Comparison of ENCODE assay signal across 10 mouse cellular contexts in the genomic region with DNA sequence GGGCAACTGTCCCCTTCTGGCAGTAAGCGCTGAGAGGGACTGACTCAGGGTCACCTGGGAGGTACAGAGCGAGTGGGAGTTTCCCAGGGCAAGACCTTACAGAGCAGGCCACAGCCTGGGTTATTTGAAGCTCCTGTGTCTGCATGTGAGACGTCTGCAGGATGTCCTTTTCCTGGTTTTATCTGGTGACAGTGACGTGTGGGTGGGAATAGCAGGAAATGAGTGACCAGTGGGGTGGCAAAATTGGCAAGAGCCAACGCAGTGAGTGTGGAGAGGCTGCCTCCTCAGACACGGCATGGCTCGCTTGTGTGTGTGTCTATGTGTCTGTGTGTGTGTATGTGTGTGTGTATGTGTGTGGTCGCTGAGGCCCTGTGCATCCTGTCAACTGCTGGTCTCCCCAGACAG.
DNase-seq lines count a peak whose midpoint lies in the region; ATAC-seq and TF ChIP-seq lines count a peak whose summit lies in the region.
"Had no signal": no experiment of that assay in that cellular context is flagged by ENCODE, and none has a peak within 500 bp of the region (broad histone marks: within the 10 kb centered on the region; RNA-seq: fewer than 3 reads in every experiment).

No protein-coding gene starts in this region.

- 87% methylated on average over 8 of the region's 8 CpGs for whole genome bisulfite sequencing in midbrain, embryonic 10.5 days
- WGBS in midbrain, postnatal 0 days: 90% methylated on average over 8 of the region's 8 CpGs
- WGBS in stomach, embryonic 14.5 days: 72% methylated on average over 8 of the region's 8 CpGs

- H3K4me1 ChIP-seq in midbrain, embryonic 10.5 days: peaks cover 11% of the 10 kb centered on the region
- no peaks in the 10 kb centered on the region for H3K4me1 ChIP-seq in midbrain, postnatal 0 days (ENCODE audit: insufficient read depth, low read length)
- no peaks in the 10 kb centered on the region for H3K4me1 ChIP-seq in stomach, embryonic 14.5 days (ENCODE audit: control insufficient read depth, insufficient read depth, low read length)

- peaks cover 20% of the 10 kb centered on the region for H3K36me3 ChIP-seq in midbrain, embryonic 10.5 days
- H3K36me3 ChIP-seq in midbrain, postnatal 0 days (ENCODE audit: insufficient read depth, low read length): peaks cover 21% of the 10 kb centered on the region
- H3K36me3 ChIP-seq in stomach, embryonic 14.5 days (ENCODE audit: control insufficient read depth, insufficient read depth, low read length): peaks cover 7% of the 10 kb centered on the region; the same call in 1 of the 2 replicates

- no peak overlapping the region for H3K4me3 ChIP-seq in midbrain, embryonic 10.5 days
- H3K4me3 ChIP-seq in midbrain, postnatal 0 days (ENCODE audit: low read depth, low read length): no peak overlapping the region
- H3K4me3 ChIP-seq in stomach, embryonic 14.5 days (ENCODE audit: low read depth, low read length): no peak overlapping the region

- H3K4me2 ChIP-seq in midbrain, postnatal 0 days (ENCODE audit: low read depth, low read length, poor library complexity, severe bottlenecking): no peak overlapping the region
- H3K4me2 ChIP-seq in stomach, embryonic 14.5 days (replicated peaks; ENCODE audit: low read depth, low read length): no peak overlapping the region

- H3K27ac ChIP-seq in midbrain, embryonic 10.5 days (replicated peaks): 0 out of 2 replicates have a peak overlapping the region, but pooled peaks have one; percentile 1
- no peak overlapping the region for H3K27ac ChIP-seq in midbrain, postnatal 0 days (ENCODE audit: low read depth, low read length)
- peak overlapping the region; percentile 6; the same call in 1 of the 2 replicates for H3K27ac ChIP-seq in stomach, embryonic 14.5 days (ENCODE audit: low read length)

- no peak for TF ChIP-seq CTCF in midbrain, postnatal 0 days (IDR thresholded peaks at IDR 0.05)

- H3K9me3 ChIP-seq in midbrain, embryonic 10.5 days (replicated peaks): no peaks in the 10 kb centered on the region
- no peaks in the 10 kb centered on the region for H3K9me3 ChIP-seq in midbrain, postnatal 0 days (ENCODE audit: low read length)
- H3K9me3 ChIP-seq in stomach, embryonic 14.5 days (ENCODE audit: control insufficient read depth, low read depth, low read length): no peaks in the 10 kb centered on the region

- ATAC-seq in midbrain, postnatal 0 days (ENCODE audit: low FRiP score): no peak
- peak; percentile 38; the same call in 1 of the 2 replicates for ATAC-seq in stomach, embryonic 14.5 days (ENCODE audit: insufficient number of reproducible peaks, insufficient read depth, low FRiP score, low read depth)
- ATAC-seq: forebrain, embryonic 16.5 days had no signal

- H3K9ac ChIP-seq in midbrain, postnatal 0 days (replicated peaks; ENCODE audit: low read length, poor library complexity, severe bottlenecking): no peak overlapping the region
- no peak overlapping the region for H3K9ac ChIP-seq in stomach, embryonic 14.5 days (replicated peaks; ENCODE audit: low read depth, low read length)

- DNase-seq in adrenal gland, adult 8-10 months: peak; percentile 50
- DNase-seq in adrenal gland, postnatal 25 days: no peak
- DNase-seq in midbrain, embryonic 10.5 days (ENCODE audit: low spot score): no peak
- no peak for DNase-seq in midbrain, postnatal 0 days (ENCODE audit: low spot score)
- peak; percentile 71 for DNase-seq in kidney, adult 9 months
- DNase-seq in thymus, postnatal 14 days: no peak
- no peak for DNase-seq in layer of hippocampus, adult 11-12 months (ENCODE audit: low spot score)
- DNase-seq: cerebellum, postnatal 10 days had no signal

- H3K27me3 ChIP-seq in midbrain, embryonic 10.5 days (ENCODE audit: low read depth, poor library complexity, severe bottlenecking): no peaks in the 10 kb centered on the region
- H3K27me3 ChIP-seq in midbrain, postnatal 0 days (ENCODE audit: insufficient read depth, low read length): no peaks in the 10 kb centered on the region
- H3K27me3 ChIP-seq in stomach, embryonic 14.5 days (ENCODE audit: control insufficient read depth, insufficient read depth, low read length): no peaks in the 10 kb centered on the region

Comparison
In these comparisons a context has a peak if more than half of its experiments do, and no peak if none do; other contexts are left out.
1. DNase-seq: peak in adrenal gland, adult 8-10 months (single experiment) and kidney, adult 9 months (single experiment); none in adrenal gland, postnatal 25 days (single experiment), midbrain, embryonic 10.5 days (single experiment), midbrain, postnatal 0 days (single experiment), thymus, postnatal 14 days (single experiment) and layer of hippocampus, adult 11-12 months (single experiment).